Mouse (Mus musculus): ENCODE measurements around the gene Ncf4.
"Not testable (repeated sequence)": the region's sequence is repeated elsewhere in the genome, so short reads cannot be mapped to it uniquely, and the experiment has no call there.

Ncf4 gene

GRCm38 (mm10) chr15:78248410-78248809 is 3.8 kb downstream of the Ncf4 start:
- DNase-seq (ENCODE audit: extremely low spot score), result no peak

GRCm38 (mm10) chr15:78254751-78255150 is 10.2 kb downstream of the Ncf4 start:
- DNase-seq (ENCODE audit: extremely low spot score), result peak; percentile 53

- not testable (repeated sequence) for DNase-seq (ENCODE audit: extremely low spot score)
Observed at GRCm38 (mm10) chr15:78256602-78257259, 12.1 kb downstream of the Ncf4 start.

GRCm38 (mm10) chr15:78257326-78258050 is 12.9 kb downstream of the Ncf4 start:
- peak; percentile 63 for DNase-seq (ENCODE audit: extremely low spot score)

GRCm38 (mm10) chr15:78258246-78258865 is 13.8 kb downstream of the Ncf4 start:
- no peak for DNase-seq (ENCODE audit: extremely low spot score)

- no peak for DNase-seq (ENCODE audit: extremely low spot score)
Observed at GRCm38 (mm10) chr15:78260668-78261333, 16.2 kb downstream of the Ncf4 start.

GRCm38 (mm10) chr15:78263286-78263685 is 18.7 kb downstream of the Ncf4 start:
- no peak for DNase-seq (ENCODE audit: extremely low spot score)

- no peak for DNase-seq (ENCODE audit: extremely low spot score)
Observed at GRCm38 (mm10) chr15:78267441-78267840, 22.8 kb downstream of the Ncf4 start.

- DNase-seq (ENCODE audit: extremely low spot score), result no peak
Observed at GRCm38 (mm10) chr15:78267865-78268264, 23.3 kb downstream of the Ncf4 start.

GRCm38 (mm10) chr15:78271208-78271607 is 26.6 kb downstream of the Ncf4 start:
- DNase-seq (ENCODE audit: extremely low spot score), result no peak

- no peak for DNase-seq (ENCODE audit: extremely low spot score)
Observed at GRCm38 (mm10) chr15:78278308-78278707, 33.7 kb downstream of the Ncf4 start.

- no peak for DNase-seq (ENCODE audit: extremely low spot score)
Observed at GRCm38 (mm10) chr15:78287941-78288340, 43.3 kb downstream of the Ncf4 start.

- DNase-seq (ENCODE audit: extremely low spot score), result not testable (repeated sequence)
Observed at GRCm38 (mm10) chr15:78289775-78290174, 45.2 kb downstream of the Ncf4 start.

GRCm38 (mm10) chr15:78293228-78293627 is 48.6 kb downstream of the Ncf4 start:
- not testable (repeated sequence) for DNase-seq (ENCODE audit: extremely low spot score)

GRCm38 (mm10) chr15:78293716-78294115 is 49.1 kb downstream of the Ncf4 start:
- DNase-seq (ENCODE audit: extremely low spot score), result no peak

GRCm38 (mm10) chr15:78298558-78298957 is 54.0 kb downstream of the Ncf4 start:
- no peak for DNase-seq (ENCODE audit: extremely low spot score)

GRCm38 (mm10) chr15:78299641-78300040 is 55.0 kb downstream of the Ncf4 start:
- no peak for DNase-seq (ENCODE audit: extremely low spot score)

GRCm38 (mm10) chr15:78300773-78301172 is 56.2 kb downstream of the Ncf4 start:
- no peak for DNase-seq (ENCODE audit: extremely low spot score)

GRCm38 (mm10) chr15:78302718-78303117 is 58.1 kb downstream of the Ncf4 start:
- no peak for DNase-seq (ENCODE audit: extremely low spot score)

- DNase-seq (ENCODE audit: extremely low spot score), result no peak
Observed at GRCm38 (mm10) chr15:78303665-78304233, 59.1 kb downstream of the Ncf4 start.

- DNase-seq (ENCODE audit: extremely low spot score), result no peak
Observed at GRCm38 (mm10) chr15:78305341-78305933, 60.8 kb downstream of the Ncf4 start, which contains the start of gene Csf2rb2. Gene Csf2rb2, minus strand, starts transcription at chr15:78305721.
